Mouse (Mus musculus) frontal cortex, postnatal 14 days (tissue): ENCODE data around the gene Sox12.

Experiments
- DNase-seq, 2 experiments: peaks; one replicate each; pipeline ENCODE4 v3.0.0; 2022; ENCODE audit warnings: low spot score in 2 of 2

The Sox12 gene

DNA sequence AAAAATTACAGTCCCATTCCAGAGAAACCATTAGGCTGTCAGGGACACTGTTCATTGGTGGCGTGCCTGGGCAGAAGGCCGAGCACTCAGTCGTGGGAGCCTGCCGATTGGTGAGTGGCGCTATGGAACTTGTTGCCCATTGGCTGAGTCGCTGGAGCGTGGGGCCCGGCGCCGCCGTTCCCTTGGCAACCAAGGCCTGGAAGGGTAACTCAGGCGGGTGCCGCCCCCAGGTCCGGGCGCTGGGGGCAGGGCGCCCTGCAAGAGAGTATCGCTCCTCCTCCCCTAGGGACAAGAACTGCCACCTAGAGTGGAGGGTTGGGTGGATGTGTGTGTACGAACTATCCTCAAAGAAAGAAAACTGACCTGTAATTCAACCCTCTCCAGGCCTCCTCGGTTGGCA, 8.3 kb upstream of the Sox12 start:
- peak; percentile 96 to 97 for DNase-seq

DNA sequence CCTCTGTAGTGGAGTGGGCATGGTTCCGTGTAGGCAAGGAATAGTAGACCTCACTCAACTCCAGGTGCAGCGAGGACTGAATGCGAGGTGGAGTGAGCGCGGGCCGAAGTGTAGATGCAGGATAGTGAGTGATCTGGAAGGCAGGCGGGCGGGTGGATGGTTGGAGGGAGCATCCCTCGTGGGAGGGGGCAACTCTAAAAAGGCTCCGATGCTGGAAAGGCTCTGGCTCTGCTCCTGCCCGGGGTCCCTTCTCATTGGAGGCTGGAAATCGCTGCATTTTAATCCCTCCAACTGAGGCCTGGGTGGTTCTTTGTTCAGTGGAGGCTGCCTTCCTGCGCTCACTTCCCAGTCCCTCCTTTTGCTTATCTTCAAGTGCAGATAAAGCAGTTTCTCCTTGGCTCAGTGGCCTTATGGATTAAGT, 1.3 kb upstream of the Sox12 start:
- DNase-seq = no peak

DNA sequence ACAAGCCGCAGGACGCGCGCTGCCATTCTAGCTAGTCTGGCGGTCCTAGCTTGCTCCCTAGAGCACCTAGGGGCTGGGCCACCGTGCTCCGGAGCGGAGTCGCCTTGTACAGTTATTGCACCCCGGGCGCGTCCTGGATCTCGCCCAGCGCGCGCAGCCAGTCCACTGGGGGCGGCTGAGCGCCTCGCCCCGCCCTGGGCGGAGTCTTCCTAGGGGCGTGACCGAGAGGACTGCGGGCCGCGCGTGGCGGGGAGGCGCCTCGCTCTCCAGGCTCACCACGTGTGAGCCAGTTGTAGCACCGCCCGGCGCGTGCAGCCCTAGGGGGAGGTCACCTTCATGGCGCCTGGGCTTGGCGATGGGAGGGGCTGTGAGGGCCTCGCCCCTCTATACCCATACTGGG, 828 bp upstream of the Sox12 start:
- DNase-seq = peak; percentile 84 to 88

DNA sequence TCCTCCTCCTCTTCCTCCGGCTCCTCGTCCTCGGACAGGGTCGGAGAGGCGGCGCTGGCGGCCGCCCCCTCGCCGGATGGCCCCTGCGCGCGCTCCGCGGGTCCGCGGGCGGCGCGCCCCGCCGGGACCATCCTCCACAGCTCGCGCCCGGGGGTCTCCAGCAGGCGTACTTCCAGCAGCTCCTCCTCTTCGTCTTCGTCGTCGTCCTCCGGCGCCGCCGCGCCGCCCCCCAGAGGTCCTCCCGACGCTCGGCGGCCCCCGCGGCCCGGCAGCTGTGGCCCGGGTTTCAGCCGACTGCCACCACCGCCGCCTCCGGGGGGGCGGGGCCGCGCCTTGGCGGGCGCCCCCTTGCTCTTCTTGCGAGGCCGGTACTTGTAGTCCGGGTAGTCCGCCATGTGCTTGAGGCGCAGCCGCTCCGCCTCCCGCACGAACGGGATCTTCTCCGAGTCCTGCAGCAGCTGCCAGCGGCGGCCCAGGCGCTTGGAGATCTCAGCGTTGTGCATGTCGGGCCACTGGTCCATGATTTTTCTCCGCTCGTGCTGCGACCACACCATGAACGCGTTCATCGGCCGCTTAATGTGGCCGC, 766 bp downstream of the Sox12 start:
- DNase-seq = peak; percentile 78 to 84

DNA sequence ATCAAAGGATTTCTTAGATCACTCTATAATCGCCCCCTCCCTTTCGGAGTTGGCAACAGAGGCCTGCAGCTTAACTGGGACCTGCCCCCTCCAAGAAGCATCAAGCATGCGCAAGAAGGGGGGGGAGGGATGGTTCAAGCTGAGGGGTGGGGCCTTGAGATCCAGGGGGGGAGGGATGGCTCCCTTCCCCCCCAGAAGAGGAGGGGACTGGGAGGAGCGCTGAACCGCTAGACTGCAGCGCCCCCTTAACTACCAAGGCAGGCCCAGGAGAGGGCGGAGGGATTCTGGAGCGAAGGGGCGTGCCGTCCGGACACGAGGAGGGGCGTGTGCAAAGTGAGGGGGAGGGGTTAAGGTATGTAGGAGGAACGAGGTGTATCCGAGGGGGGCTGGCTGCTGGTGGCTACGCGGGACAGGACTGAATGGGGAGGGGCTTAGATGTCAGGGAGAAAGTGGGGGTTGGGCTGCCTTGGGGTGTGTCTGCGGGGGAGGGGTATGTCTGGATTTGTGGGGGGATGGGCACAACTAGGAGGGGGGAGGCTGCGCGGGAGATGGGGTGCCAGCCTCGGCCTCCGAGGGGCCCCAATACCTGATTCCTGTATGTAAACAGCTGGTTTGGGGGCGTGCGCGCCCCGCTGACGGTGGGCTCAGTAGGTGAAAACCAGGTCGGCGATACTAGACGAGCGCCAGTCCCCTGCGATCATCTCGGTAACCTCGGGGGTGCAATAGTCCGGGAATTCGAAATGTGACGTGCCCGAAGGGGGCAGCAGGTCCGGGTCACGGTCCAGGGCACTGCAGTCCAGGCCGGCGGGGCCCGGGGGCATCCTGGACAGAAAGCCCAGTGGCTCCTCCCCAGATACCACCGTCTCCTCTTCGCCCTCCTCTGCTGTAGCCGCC, 1.5 kb downstream of the Sox12 start:
- peak; percentile 85 to 91 for DNase-seq

DNA sequence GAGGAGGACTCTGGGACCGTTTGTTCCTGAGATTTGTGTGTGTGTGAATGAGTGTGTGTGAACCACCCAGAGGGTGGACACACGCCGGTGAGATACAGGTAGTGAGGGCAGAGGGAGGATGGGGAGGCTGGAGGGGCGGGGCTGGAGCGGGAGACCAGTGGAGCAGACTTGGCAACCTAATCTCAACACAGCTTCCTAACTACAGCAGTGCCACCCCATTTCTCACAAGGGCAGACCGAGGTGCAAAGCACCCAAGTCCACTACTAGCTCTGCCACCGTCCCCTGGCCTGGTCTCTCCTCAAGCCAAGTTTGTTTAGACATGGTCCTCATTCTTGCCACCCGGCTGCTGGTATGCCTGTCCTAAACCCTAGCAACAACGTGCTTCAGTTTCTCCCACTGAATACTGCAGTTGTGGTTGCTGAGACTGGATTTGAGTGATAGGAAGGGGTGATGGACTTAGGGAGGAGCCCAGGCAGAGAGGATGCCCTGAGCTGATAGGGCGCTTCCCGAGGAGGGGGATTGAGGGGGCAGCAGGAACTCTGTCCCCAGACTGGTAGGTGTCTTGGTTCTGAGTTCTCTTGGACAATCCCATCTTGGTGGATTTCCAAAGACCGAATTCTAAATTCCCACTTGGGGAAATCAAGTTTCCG, 2.5 kb downstream of the Sox12 start:
- no peak for DNase-seq

DNA sequence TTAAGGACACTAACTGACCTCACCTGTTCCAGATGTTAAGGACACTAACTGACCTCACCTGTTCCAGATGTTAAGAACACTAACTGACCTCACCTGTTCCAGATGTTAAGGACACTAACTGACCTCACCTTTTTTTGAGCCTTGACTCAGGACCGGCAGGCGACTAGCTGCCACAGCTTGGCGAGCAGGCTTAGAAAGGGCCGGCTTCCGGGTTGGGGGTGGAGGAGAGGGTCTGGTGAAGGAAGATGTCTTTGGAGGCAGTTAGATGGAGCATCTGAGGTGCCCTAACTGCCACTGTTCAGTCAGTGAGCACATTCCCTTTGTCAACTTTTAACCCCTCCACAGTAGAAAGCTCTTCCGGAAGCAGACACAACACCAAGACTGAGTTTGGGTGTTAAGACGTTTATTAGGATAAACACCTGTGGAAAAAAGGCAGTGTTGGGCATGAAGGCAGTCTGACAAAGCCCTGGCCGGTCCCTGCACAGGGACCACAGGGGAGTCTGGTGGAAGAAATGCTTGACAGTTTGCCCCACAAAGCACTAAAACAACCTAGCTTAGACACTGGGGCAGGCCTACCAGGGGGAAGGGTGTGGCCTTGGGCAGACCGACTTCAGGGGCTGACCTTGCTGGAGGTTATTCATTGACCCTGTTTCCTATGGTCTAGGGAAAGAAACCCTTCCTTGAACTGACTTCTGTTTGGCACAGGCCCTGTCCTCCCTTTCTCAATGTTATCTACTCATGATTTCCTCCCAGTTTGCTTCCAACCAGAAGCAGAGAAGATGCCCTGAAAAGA, 4.4 kb downstream of the Sox12 start:
- DNase-seq = no peak

DNA sequence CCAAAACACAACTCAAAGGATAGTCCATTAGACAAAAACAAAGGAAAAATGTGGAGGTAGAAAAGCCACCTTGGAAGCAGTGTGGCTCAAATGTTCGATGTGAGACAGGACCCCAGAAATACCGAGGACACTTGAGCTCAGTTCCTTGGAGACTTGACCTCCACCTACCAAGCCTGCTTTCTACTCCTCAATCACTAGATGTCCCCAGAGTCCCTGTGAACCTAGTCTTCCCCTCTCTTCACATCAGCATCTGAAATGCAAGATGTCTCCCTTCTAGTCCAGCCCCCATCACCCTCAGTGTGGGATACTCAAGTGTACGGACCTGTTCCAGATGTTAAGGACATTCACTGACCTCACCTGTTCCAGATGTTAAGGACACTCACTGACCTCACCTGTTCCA, 5.1 kb downstream of the Sox12 start:
- no peak for DNase-seq

DNA sequence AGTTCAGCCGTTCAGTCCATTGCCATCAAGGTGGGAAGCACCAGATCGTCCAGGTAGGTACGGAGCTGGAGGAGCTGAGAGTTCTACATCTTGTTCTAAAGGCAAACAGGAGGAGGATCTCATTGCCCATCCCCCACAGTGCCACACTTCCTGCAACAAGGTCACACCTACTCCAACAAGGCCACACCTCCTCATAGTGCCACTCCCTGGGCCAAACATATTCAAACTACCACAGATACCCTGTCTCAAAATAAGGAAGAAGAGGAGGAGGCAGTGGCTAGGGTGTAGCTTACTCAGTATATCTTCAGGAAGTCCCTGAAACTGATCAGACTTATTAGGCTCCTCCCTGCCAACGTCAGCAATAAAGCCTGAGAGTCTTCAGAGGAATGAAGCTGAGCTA, 13.7 kb downstream of the Sox12 start:
- no peak for DNase-seq

DNA sequence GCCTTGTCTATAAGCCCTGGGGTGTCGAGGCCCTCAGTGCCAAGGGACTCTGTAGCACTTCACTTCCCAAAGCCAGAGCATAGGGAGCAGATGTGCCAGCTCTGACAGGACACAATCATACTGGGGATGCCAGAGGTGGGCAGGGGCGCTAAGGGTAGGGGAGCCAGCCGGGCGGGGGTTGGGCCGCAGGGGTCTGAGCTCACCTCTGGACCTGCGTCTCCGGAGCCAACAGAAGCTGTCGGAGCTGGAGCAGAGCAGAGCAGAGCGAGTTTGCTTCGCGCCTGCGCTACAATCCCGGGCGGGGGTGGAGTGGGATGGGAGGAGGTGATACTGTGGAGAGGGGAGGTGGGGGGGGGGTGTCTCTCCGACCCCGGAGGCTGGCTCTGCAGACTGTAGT, 21.5 kb downstream of the Sox12 start, which contains the start of gene Nrsn2:
TSS of gene Nrsn2 (minus strand) at position 294 of the 397 bp plus-strand sequence.
- DNase-seq = no peak

DNA sequence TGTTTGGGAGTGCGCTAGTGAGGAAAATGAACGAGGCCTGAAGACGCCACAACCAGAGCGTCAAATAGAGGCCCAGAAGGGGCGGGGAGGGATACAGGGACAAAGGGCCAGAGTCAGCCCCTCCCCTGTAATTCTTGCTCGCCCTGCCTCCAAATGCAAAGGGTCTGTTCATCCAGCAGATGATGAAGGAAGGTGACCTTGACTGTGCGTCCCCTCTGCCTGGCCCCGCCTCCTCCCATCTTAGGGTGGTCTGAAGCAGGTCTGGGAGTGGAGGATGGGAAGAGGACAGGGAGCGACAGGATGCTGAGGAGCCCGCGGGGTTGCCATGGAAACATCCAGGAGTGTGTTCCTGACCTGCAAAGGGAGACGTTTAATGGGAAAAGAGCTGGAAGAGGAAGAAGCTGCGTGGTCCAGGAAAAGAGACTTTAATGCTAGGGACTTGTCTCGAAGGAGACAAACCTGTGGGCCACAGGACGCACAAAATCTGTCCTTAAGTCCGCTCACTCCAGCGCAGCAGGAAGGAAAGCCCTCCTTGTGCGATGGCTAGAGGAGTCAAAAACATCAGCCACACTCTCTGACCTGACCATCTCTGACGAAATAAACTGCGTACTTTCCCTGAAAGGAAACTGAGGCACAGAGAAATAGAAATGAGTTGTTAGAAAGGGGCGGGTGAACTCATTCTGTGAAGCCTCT, 22.1 kb downstream of the Sox12 start:
- no peak for DNase-seq

DNA sequence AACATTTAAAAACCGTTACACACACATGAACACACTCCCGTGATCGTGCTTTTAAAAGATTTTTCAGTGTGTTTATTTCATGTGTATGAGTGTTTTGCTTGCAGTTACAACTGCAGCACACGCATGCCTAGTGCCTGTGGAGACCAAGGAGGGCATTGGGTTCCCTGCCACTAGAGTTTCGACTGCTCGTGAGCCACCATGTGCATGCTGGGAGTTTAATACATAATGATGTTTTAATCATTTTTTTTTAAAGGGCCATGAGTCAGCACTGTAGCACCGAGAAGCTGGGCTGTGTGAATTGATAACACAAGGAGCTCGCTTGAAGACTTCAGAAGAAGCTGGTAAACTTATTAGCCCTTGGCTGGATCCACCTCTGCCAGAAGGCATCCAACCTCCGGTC, 24.3 kb downstream of the Sox12 start:
- no peak for DNase-seq

DNA sequence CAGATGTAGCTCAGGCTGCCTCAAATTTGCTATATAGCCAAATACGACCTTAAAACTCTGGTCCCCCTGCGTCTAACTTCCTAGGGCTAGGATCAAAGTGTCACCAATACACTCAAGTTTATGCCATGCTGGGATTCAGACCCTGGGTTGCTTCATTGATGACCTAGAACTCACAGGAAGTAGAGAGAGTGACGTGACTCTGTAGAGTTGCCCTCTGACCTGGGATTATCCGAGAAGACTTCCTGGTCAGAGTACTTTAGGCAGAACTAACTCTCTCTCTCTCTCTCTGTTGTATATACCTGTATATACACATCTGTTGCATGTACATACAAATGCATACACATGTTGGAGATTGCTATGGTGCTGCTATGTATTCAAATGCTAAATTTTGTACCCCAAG, 25.2 kb downstream of the Sox12 start:
- DNase-seq = no peak

DNA sequence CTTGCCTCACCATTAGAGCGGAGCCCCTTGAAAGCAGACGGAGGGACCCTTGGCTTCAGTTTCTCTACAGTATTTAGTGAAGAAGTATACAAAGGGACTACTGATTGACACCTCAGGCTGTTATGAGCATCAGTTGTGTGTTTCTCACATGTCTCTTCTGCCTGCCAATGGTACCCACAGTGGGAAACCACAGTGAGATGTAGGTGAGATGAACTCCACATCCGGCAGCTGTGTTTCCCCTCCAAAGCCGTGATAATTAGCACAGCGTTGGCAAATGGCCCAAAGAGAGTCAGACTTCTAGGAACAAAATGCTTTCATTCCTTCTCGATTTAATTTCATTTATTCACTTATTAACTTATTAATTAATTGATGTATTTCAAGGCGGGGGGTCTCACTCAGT, 25.8 kb downstream of the Sox12 start:
- DNase-seq = no peak

DNA sequence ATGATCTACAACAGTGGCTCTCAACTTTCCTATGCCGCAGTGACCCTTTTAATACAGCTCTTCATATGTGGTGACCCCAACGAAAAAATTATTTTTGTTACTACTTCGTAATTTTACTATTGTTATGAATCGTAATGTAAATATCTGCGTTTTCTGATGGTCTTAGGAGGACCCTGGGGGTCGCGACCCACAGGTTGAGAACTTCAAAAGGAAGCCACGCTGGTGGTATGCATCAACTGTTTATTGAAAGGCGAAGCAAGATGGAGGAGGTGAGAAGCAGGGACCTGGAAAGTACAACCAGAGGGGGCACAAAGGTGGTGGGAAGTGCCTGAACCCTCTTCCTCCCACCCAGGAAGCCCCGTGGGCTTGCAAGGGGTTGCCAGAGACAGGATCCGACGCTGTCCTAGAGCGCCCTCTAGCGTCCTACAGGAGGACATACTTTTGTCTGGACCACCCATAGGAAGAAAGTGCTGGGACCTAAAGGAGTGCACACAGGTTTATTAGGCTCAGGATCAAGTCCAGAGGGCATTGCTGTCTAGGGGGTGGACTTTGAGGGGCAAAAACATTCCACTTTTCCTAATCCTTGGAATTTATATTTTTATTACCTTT, 29.2 kb downstream of the Sox12 start:
- DNase-seq = no peak

DNA sequence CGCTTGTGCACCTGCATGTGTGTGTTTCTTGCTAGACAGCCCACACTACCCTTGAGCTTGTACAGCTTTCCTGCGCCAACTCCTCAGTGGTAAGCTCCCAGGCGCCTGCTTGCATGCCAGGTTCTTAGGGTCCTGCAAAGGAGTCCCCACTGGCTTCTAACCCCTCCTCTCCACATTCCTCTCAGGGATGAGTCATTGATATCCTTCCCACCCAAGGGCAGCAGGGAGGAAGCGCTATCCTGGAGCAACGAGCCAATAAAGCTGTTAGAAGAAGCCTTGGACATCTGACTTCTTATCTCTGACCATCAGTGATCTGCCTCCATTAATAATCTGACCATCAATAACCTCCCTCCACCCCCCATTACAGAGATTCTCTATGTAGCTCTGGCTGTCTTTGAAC, 29.9 kb downstream of the Sox12 start:
- no peak for DNase-seq

DNA sequence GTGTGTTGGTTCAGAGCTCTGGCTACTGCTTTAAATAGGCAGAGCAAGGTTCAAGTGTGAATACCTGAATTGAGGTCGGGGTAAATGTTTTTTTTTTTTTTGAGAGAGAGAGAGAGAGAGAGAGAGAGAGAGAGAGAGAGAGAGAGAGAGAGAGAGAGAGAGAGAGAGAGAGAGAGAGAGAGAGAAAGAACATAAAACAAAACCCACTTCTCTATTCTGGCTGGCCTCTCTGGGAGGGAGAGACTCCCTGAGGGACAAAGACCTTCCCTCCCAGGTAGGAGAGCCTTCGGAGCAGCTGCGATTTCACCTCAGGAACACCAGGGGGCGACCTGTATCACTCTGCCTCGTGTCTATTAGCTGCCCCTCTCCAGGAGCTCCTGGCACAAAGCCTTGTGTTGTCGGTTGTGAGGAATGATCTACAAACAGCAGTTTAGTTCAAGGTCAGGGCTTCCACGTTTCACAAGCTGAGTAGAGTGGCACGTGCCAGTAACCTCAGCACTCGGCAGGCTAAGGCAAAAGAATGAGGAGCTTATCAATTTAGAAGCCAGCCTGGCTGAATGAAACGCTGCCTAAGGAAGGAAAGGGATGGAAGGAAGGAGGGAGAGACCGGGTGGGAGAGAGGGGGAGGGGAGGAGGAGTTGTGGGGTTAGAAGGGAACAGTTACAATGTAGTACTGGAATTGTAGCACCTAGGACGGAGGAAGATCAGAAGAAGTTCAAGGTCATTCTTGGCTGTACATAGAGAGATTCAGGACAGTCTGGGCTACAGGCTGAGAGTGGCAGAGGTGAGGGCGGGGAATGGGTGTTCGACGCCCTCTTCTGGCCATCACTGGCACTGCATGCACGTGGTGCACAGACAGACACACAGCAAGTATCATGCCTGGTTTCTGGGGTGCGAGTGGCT, 34.4 kb downstream of the Sox12 start:
- peak; percentile 39 to 63 for DNase-seq

DNA sequence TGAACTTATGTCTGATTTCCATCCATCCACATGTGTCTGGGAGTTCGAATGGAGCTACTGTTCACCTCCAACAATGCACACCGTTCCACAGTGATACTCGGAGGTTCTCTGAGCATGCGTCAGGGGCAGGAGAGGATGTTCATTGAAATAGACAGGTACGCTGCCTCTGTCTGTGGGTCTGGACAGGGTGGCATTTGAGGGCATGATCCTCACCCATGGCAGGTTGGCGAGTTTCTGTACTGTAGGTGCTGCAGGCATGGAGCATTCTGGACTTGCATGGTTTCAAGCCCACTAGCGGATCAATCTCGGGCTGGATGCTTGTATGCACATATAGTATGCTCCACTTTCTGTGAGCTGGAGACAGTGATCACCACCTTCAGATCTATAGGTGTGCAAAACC, 36.7 kb downstream of the Sox12 start:
- no peak for DNase-seq

DNA sequence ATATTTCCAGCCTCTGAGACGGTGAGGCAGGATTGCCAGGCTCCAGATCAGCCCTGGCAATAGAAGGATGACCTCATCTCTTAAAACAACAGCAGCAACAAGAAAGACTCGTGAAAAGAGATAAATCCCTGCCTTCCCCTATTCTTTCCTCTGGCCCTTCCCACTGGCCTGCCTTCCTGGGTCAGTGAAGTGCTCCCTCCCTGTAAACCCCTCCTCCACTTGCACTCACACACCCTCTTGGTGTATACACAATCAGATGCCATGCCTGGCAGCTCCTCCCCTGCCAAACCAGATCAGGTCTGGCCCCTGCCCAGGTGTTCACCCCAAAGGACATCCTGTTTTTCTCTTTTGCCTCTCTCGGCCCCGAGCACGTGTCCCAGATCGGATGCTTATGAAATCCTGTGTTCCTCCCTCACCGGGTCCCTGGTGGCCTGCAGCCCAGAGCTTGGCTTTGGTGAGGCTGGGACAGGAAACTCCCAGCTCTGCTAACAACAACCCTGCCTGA, 37.5 kb downstream of the Sox12 start:
- no peak for DNase-seq

DNA sequence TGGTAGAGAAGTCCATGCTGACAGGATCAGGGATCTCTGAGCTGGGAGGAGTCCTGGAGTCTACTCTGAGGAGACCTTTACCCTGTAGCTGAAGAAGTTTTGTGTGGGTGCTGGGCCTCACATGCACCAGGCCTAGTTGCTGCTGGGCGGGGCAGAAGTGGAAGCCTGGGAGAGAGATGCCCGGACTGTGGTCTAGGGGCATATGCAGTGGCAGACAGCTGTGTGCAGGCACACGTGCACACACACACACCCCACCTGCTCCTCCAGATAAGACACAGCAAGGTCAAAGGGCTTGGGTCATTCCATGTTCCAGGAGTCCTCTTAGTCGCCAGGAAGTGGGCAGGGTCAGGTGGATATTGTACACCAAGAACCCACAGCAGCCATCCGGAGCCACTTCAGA, 38.2 kb downstream of the Sox12 start:
- DNase-seq = no peak
